Mouse (Mus musculus): ENCODE results near the gene Kcnj5. TPM values are rescaled to one million over a fixed set of nuclear protein-coding genes. Genes with fewer than 3 reads are reported as not detected.

Gene Kcnj5
- polyA plus RNA-seq, 1 experiment = 4.0 TPM

DNA sequence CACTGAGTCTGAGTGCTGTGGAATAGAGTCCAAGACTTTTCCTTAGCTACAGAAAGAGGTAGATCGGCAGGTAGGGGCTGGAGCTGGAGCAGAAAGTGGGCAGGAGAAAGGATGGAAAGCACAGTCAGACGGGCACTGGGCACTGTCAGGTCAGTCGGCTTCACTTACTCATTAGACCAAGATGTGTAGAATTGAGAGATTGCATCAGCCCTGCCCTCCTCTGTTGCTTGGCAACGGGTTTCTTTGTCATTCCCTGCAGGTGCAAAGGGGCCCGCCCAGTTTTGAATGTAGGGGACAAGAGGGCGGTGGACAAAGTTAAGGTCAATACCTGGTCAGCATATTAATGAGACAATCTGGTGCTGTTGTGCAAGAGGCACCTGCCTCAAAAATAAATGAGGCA lies 25.2 kb upstream of the Kcnj5 start:
- Histone ChIP-seq H3K4me1 (no peaks in the 10 kb centered on the region), H3K27me3 (replicated peaks) (peaks cover 51% of the 10 kb centered on the region), H3K36me3 (replicated peaks; ENCODE audit: low read length) (no peaks in the 10 kb centered on the region), H3K9me3 (peaks cover 7% of the 10 kb centered on the region), H3K4me3 (replicated peaks) (no peak overlapping the region)
- TF ChIP-seq GATA1 (IDR thresholded peaks at IDR 0.05; ENCODE audit: borderline replicate concordance, low read length) (no peak), FLI1 (IDR thresholded peaks at IDR 0.05; ENCODE audit: low read length) (no peak)

DNA sequence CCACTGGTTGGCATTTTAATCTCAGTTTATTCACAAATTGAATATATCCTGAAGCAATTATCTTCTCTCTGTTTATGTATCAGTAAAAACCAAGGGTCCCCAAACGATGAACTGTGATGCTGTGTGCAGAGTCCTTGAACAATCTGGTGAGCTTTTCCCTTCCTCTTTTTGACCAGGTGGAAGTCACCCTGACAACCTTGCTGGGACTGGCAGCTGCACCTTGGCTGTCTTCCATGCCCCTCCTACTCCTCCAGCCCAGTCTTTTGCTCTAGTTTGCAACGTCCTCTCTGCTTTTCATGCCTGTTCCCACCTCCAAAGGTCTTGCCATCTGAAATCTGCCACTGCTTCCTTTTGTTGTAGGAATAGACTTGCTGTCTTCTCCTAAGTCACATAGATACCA lies 24.7 kb upstream of the Kcnj5 start:
- Histone ChIP-seq H3K9me3 (peaks cover 10% of the 10 kb centered on the region), H3K4me3 (replicated peaks) (no peak overlapping the region), H3K27me3 (replicated peaks) (peaks cover 48% of the 10 kb centered on the region), H3K4me1 (no peaks in the 10 kb centered on the region), H3K36me3 (replicated peaks; ENCODE audit: low read length) (no peaks in the 10 kb centered on the region)
- TF ChIP-seq GATA1 (IDR thresholded peaks at IDR 0.05; ENCODE audit: borderline replicate concordance, low read length) = no peak
- no peak for TF ChIP-seq FLI1 (IDR thresholded peaks at IDR 0.05; ENCODE audit: low read length)

DNA sequence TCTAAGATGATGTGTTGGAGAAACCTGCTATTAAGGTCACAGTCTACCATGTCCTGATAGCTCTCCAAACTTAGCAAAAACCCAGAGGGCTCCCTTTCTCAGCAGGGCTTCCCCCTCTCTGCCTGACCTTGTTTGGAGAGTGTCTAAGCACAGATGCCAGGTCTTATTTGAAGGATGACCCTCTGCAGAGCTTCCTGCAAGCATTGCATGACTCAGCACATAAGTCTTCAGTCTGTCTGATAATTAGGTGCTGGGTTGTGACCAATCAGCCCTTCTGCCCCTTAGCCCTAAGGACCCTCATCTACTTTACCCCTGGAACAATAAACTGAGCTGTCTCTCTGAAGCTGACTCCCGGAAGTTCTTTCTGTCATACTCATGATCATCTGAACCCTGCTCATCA lies 16.6 kb upstream of the Kcnj5 start:
- H3K36me3 ChIP-seq (replicated peaks; ENCODE audit: low read length) = no peaks in the 10 kb centered on the region
- peaks cover 14% of the 10 kb centered on the region for H3K9me3 ChIP-seq
- no peak for TF ChIP-seq FLI1 (IDR thresholded peaks at IDR 0.05; ENCODE audit: low read length)

DNA sequence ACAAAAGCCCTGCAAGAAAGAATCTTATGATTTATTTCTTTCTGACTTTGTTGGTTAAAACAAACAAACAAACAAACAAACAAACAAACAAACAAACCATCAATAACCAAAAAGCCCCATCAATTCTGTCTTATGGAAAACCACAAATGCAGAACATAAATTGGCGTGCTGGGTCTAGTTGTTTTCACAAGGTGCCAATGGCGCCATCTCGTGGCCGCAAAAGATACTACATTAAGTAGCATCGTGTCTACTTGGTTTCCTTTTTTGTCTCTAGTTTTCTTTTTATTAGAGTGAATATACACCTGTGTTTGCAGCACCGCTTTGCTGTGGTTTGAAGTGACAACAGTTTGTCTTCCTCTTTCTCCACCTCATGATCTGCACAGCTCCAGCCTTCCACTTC lies 6.2 kb upstream of the Kcnj5 start:
- Histone ChIP-seq H3K27me3 (replicated peaks) (peaks cover 20% of the 10 kb centered on the region), H3K36me3 (replicated peaks; ENCODE audit: low read length) (no peaks in the 10 kb centered on the region), H3K4me1 (peaks cover 60% of the 10 kb centered on the region), H3K9me3 (no peaks in the 10 kb centered on the region), H3K4me3 (replicated peaks) (peak overlapping the region; percentile 83)
- TF ChIP-seq GATA1 (IDR thresholded peaks at IDR 0.05; ENCODE audit: borderline replicate concordance, low read length) = no peak
- no peak for TF ChIP-seq FLI1 (IDR thresholded peaks at IDR 0.05; ENCODE audit: low read length)

More for the DNA sequence above, 16.6 kb upstream of the Kcnj5 start:
- peaks cover 23% of the 10 kb centered on the region for H3K4me1 ChIP-seq
- no peak overlapping the region for H3K4me3 ChIP-seq (replicated peaks)
- H3K27me3 ChIP-seq (replicated peaks) = peaks cover 10% of the 10 kb centered on the region

DNA sequence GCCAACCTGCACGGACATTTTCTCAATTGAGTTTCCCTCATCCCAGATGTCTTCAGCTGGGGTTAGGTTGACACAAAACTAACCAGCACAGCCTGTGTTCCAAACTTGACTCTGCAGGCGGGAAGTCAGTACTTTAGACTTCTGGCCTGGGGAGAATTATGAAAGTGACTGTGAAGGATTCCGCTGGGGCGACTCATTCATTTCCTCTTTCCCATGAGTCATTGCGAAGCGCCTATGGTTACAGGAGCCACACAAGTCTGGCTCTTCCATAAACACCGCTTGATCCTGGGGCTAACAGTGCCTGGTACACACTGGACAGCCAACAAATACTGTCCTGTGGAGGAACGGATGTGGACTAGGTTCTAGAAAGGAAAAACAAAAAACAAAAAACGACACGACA lies 5.2 kb upstream of the Kcnj5 start:
- peaks cover 29% of the 10 kb centered on the region for H3K27me3 ChIP-seq (replicated peaks)
- no peaks in the 10 kb centered on the region for H3K36me3 ChIP-seq (replicated peaks; ENCODE audit: low read length)
- peaks cover 67% of the 10 kb centered on the region for H3K4me1 ChIP-seq
- TF ChIP-seq FLI1 (IDR thresholded peaks at IDR 0.05; ENCODE audit: low read length) (no peak), GATA1 (IDR thresholded peaks at IDR 0.05; ENCODE audit: borderline replicate concordance, low read length) (no peak)
- H3K9me3 ChIP-seq = no peaks in the 10 kb centered on the region
- H3K4me3 ChIP-seq (replicated peaks) = no peak overlapping the region

DNA sequence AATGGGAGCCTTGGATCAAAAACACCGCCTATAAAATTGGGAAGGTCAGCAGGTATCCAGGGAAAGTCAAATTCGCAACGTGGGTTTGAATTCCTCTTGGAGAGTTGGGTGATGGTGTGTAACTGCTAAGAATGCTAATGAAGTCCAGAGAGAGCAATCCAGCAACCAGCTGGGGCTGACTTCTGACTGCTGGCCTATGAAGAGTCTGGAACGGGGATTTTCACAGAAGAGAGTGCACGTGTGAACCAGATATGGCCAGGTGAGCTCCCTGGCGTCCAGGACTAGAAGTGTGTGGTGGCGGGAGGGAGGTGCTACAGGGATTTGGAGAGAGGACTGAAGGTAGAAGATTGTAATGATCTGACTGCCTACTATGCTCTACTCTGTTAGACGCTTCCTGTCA lies 3.9 kb upstream of the Kcnj5 start:
- no peak overlapping the region for H3K4me3 ChIP-seq (replicated peaks)
- TF ChIP-seq FLI1 (IDR thresholded peaks at IDR 0.05; ENCODE audit: low read length) (no peak), GATA1 (IDR thresholded peaks at IDR 0.05; ENCODE audit: borderline replicate concordance, low read length) (no peak)
- H3K9me3 ChIP-seq = no peaks in the 10 kb centered on the region
- H3K36me3 ChIP-seq (replicated peaks; ENCODE audit: low read length) = no peaks in the 10 kb centered on the region
- H3K4me1 ChIP-seq = peaks cover 74% of the 10 kb centered on the region
- H3K27me3 ChIP-seq (replicated peaks) = peaks cover 41% of the 10 kb centered on the region

DNA sequence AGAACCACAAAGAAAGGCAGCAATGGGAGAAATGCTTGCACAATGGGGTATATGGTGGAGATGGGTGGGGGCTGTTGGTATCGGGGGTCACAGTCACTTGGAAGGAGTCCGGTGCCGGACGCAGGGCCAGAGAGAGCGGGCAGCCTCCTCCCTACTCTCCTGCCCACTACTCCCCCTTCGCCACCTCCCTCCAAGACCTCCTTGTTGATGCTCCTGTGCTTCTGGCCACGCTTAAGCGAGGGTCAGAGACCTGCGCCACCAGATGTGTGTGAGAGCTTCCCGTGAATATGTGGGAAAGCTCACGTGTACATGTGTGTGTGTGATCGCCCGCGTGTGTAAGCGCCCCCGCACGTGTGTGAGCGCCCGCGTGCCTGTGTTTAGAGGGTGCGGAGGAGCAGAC lies 339 bp upstream of the Kcnj5 start:
- peaks cover 53% of the 10 kb centered on the region for H3K27me3 ChIP-seq (replicated peaks)

DNA sequence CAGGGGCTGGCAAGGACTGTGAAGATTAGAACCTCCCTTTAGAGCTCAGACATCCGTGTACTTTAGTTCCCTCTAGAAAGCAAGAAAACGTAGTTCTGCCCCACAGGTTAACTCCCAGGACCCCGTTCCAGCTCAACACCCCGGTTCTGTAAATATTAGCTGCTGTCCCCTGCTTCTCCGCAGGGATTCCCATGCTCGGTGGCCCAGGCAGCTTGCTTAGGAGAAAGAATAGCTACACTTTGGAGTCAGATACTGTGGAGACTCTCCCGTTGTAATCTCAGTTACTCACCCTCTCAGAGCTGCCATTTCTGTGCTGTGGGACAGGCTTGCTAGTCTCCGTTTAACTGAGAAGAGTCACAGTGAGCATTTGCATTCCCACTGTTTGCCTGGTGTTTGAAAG lies 1.2 kb downstream of the Kcnj5 start:
- Histone ChIP-seq H3K9me3 (no peaks in the 10 kb centered on the region), H3K4me3 (replicated peaks) (peak overlapping the region; percentile 84), H3K4me1 (peaks cover 86% of the 10 kb centered on the region), H3K27me3 (replicated peaks) (peaks cover 50% of the 10 kb centered on the region), H3K36me3 (replicated peaks; ENCODE audit: low read length) (no peaks in the 10 kb centered on the region)
- TF ChIP-seq GATA1 (IDR thresholded peaks at IDR 0.05; ENCODE audit: borderline replicate concordance, low read length) = no peak
- TF ChIP-seq FLI1 (IDR thresholded peaks at IDR 0.05; ENCODE audit: low read length) = no peak

More for the DNA sequence above, 339 bp upstream of the Kcnj5 start:
- no peaks in the 10 kb centered on the region for H3K36me3 ChIP-seq (replicated peaks; ENCODE audit: low read length)
- H3K4me3 ChIP-seq (replicated peaks) = peak overlapping the region; percentile 84
- H3K4me1 ChIP-seq = peaks cover 84% of the 10 kb centered on the region
- TF ChIP-seq GATA1 (IDR thresholded peaks at IDR 0.05; ENCODE audit: borderline replicate concordance, low read length) = no peak
- no peaks in the 10 kb centered on the region for H3K9me3 ChIP-seq

DNA sequence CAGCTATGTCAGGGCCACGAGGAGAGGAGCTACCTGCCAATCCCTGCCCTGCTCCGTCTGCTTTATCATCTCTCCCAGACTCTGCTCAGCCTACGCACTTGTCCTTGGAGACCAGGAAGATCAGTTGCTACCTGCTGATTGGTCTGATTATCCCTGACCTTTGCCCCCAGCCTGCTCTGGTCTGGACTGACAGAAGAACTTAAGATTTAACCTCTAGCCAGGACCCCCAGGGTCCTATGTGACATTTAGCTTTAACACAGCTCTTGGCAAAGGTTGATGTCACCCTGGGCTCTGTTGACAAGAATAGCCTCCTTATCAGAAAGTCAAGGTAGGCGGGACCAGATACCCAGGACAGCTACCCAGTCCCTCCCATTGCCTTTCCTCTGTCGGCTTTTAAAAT lies 3.3 kb downstream of the Kcnj5 start:
- Histone ChIP-seq H3K4me3 (replicated peaks) (peak overlapping the region; percentile 42), H3K27me3 (replicated peaks) (peaks cover 38% of the 10 kb centered on the region), H3K36me3 (replicated peaks; ENCODE audit: low read length) (peaks cover 2% of the 10 kb centered on the region), H3K4me1 (peaks cover 95% of the 10 kb centered on the region), H3K9me3 (no peaks in the 10 kb centered on the region)
- TF ChIP-seq FLI1 (IDR thresholded peaks at IDR 0.05; ENCODE audit: low read length) = no peak
- no peak for TF ChIP-seq GATA1 (IDR thresholded peaks at IDR 0.05; ENCODE audit: borderline replicate concordance, low read length)

DNA sequence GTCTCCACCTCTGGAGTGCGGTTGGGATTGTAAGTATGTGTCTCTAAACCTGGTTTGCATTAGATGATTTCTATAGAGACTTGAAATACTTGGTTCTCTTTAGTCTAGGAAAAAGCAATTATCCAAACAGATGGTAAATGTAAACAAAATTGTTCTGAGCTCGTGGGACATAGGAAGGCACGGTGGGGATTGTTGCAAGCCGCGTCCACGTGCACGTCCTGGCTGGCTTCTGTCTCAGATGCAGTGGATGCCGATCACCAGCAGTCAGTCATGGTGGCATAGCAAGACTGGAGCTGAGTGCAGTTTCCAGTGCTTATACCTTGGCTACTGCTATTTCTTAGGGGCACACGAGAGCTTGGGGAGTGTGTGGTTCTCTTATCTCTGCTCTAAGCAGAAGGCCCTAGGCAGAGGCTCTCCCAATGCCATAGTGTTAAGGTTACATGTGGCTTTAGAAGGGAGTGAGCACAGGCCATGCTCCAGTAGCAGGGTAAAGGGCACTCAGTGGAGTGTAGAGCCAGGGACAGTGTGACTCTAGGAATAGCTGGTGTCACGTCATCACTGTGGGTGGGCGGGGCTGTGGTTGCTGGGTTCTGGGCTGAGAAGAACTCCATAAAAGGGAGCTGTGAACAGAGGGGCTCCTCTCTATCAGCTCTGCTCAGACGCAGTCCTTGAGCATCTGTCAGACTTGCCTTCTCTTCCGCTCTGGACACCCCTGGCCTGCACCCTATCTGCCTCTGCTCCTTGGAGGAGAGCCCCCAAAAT lies 8.6 kb downstream of the Kcnj5 start:
- Histone ChIP-seq H3K4me3 (replicated peaks) (peak overlapping the region; percentile 48), H3K4me1 (peaks cover 60% of the 10 kb centered on the region), H3K9me3 (no peaks in the 10 kb centered on the region; the same call in 1 of the 2 replicates), H3K36me3 (replicated peaks; ENCODE audit: low read length) (peaks cover 10% of the 10 kb centered on the region), H3K27me3 (replicated peaks) (peaks cover 23% of the 10 kb centered on the region)
- TF ChIP-seq FLI1 (IDR thresholded peaks at IDR 0.05; ENCODE audit: low read length) (no peak), GATA1 (IDR thresholded peaks at IDR 0.05; ENCODE audit: borderline replicate concordance, low read length) (no peak)

All from megakaryocyte, embryonic 14.5 days (primary cell).